Mouse (Mus musculus): Measurements from ENCODE around the gene Pou4f2. TPM values are rescaled to one million over a fixed set of nuclear protein-coding genes. Genes with fewer than 3 reads are reported as not detected.
A peak's percentile ranks its signal among the peaks of the same experiment; 100 is the strongest.

Pou4f2 gene
- total RNA-seq, 2 experiments from 2014 or later, result not detected

DNA sequence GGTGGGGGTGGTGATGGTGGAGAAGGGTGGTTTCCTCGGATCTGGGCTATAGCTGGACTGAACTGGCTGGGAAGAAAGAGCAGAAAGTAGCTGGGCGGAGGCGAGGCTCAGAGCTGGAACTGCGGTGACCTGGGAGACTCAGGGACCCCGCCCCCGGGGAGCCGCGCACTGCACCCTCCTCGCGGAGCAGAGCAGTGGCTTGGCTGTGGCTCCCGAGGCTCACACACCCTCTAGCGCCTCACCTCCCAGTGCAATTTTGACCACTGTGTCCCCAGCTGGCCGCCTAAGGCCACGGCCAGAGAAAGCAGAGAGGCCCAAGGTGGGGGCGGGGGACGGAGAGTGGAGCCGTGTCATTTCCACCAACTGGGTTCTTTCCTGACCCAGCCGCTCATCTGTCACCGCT lies 16.3 kb downstream of the Pou4f2 start:
- peak in 1 of 2 experiments; percentile 20 for DNase-seq (ENCODE audit: low spot score in 2 of 2)

DNA sequence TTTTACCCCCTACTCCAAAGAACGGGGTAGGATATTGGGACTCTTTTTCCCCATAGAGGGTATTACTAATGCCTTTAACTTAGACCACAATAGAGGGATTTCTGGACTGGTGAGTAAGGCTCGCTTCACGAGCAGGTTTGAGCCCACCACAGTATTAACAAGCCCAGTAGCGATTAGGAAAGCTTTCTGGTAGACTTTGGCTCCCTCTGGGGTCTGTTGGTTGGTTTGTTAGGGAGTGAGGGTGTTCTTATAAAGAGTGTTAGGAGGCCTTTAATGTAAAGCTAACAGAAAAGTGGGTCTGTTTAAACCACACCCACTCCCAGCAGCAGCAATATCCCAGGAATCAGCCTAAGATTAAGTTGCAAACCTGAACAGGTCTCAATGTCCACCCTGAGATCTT lies 17.2 kb downstream of the Pou4f2 start:
- DNase-seq (ENCODE audit: low spot score in 2 of 2), result no peak

DNA sequence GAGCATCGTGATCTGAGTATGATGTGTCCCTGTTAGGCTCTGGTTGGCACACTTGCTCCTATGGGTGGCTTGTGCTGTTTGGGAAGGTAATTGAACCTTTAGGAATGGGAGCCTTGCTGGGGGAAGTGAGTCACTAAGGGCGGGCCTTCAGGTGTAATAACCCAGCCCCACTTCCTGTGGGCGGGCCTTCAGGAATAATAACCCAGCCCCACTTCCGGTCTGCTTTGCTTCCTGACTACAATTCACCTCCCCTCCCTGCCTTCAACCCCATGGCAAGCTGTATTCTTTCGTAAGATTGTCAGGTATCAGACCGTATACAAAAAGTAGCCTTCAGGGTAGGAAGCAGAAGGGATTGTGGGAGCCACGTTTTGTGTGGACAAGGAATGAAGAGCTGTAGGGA lies 45.7 kb downstream of the Pou4f2 start:
- DNase-seq (ENCODE audit: low spot score in 2 of 2), result no peak

Other genes starting within 250 kb of the Pou4f2 start
- under 1 TPM; 0.50 to 0.98 TPM for gene Ttc29, start 223.3 kb downstream of the Pou4f2 start, total RNA-seq (2021)
- 10 to 100 TPM; 69.7 to 72.5 TPM for gene Rbmxl1, start 72.3 kb upstream of the Pou4f2 start, total RNA-seq (2021)
- gene Slc10a7, start 72.7 kb upstream of the Pou4f2 start, total RNA-seq (2021), result 1 to 10 TPM; 7.8 to 8.2 TPM